Mouse (Mus musculus) embryonic fibroblast, embryonic 13.5 days (primary cell): Measurements from ENCODE around the gene Kif27. TPM values are rescaled to one million over a fixed set of nuclear protein-coding genes. Genes with fewer than 3 reads are reported as not detected.
A peak's percentile ranks its signal among the peaks of the same experiment; 100 is the strongest.

Source experiments
- H3K27ac ChIP-seq: 2 replicates; pipeline ENCODE4 v1.5.1; 2012; ENCODE audit warnings: low read length, control low read depth, inconsistent platforms; ENCODE audit not compliant: insufficient read depth
- H3K4me1 ChIP-seq: 2 replicates; pipeline ENCODE4 v1.6.1; 2011; ENCODE audit warnings: low read length; ENCODE audit not compliant: control insufficient read depth, insufficient read depth
- H3K4me3 ChIP-seq: 2 replicates; pipeline ENCODE4 v1.5.1; 2011; ENCODE audit warnings: mild to moderate bottlenecking, control low read depth, low read length; ENCODE audit not compliant: insufficient read depth
- CTCF ChIP-seq: IDR thresholded peaks from 2 replicates; pipeline ENCODE4 v1.5.1; 2011; ENCODE audit warnings: mild to moderate bottlenecking, control low read depth, low read length, moderate library complexity, borderline replicate concordance; ENCODE audit not compliant: insufficient read depth
- POLR2A ChIP-seq: IDR thresholded peaks from 2 replicates; pipeline ENCODE4 v1.6.1; 2011; ENCODE audit warnings: low read depth, mild to moderate bottlenecking, control low read depth, low read length, moderate library complexity
- polyA plus RNA-seq: library from polyadenylated mRNA; stranded (reverse); fragments of >200 nt; gene quantifications from 2 replicates; pipeline ENCODE4 v1.2.4, GENCODE M21; 2011; ENCODE audit warnings: low read depth; ENCODE audit not compliant: missing spikeins, insufficient read length

Kif27 gene
- polyA plus RNA-seq, 1 experiment = 0.44 TPM

DNA sequence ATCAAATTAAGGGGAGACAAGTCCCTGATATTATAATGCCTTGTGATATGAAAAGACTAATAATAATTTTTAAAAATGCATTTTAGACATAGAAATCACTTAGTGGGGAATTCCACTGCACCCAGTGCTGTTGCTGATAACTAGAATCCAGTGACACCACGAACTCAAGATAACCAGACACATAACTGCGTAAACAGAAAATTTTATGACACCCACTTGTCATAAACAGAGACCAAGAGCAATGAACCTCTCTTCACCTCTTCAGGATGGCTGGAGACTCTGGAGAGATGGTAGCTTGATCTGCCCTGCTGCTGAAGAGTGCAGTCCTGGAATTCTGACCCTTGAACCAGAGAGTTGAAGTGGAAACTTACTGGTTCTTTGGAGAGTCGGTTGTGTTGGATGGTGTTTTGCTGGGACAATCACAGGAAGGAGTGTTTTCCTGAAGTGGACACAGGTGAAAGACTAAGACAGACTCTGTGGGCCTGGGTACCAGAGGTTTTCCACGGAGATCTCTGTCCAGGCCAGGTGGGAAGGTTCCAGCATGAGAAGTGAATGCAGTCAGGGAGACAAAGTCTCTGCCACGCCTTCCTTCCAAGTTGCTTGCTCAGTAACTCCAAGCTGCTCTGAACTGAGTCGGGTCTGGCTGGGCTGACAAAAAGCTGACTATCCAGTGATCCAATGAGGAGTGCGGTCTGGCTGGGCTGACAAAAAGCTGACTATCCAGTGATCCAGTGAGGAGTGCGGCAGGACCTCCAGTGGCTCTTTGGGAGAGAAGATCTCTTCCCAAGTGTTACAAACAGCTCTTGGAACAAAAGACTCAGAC, 5.6 kb upstream of the Kif27 start:
- H3K27ac ChIP-seq = no peak overlapping the region
- H3K4me3 ChIP-seq = no peak overlapping the region
- no peaks in the 10 kb centered on the region for H3K4me1 ChIP-seq
- TF ChIP-seq POLR2A = no peak

DNA sequence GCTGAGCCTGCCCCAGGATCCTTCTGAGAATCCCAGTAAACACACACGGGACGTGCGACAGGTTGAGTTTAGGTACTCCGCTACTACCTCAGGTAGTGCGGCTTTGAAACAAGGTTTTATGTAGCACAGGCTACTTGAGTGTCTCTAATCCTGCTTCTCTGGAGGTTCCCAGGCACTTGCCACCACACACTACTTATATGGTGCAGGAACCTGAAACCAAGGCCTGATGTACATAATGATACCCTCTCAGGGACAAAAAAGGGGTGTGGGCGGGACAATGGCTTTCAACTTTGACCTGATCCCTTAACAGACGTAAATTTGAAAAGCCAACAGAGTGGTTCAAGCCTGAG, 357 bp upstream of the Kif27 start:
- H3K4me3 ChIP-seq = peak overlapping the region; percentile 20; the same call in 1 of the 2 replicates
- H3K4me1 ChIP-seq = no peaks in the 10 kb centered on the region
- TF ChIP-seq CTCF (no peak), POLR2A (peak; percentile 56)
- H3K27ac ChIP-seq = no peak overlapping the region

DNA sequence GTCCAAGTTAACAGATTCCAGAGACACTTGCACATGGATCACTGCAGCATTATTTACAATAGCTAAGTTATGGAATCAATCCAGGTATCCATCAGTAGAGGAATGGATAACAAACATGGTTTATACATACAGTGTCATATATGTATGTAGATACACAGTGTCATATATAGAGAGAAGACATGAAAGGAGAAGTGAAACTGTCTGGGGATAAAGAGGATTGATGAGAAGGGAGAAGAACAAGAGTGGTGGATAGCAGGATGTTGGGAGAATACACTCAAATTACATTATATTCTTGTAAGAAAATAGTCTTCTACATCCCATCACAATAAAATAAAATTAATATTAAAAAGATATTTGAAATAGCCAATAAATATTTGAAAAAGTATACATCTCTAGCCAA, 5.9 kb downstream of the Kif27 start:
- Histone ChIP-seq H3K4me3 (no peak overlapping the region), H3K27ac (no peak overlapping the region), H3K4me1 (no peaks in the 10 kb centered on the region)
- TF ChIP-seq CTCF (no peak), POLR2A (no peak)

DNA sequence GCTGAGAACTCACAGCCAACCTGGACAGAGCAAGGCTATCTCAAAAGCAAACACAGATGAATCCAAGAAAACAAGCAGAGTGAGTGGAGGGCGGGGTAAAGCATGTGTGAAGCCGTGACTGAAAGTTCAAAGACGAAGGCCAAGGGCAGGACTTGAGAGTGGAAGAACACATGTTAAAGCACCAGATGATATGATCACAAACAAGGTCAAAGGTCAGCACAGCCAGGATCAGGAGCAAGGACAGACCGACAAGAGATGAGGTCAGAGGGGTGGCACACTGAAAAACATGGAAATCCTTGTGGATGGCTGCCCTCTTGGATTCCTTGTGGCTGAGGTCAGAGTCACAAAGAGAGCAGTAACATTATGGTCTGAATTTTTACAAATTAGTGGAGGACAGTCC, 8.3 kb downstream of the Kif27 start:
- H3K27ac ChIP-seq = no peak overlapping the region
- no peaks in the 10 kb centered on the region for H3K4me1 ChIP-seq
- H3K4me3 ChIP-seq = no peak overlapping the region
- TF ChIP-seq POLR2A (no peak), CTCF (no peak)

DNA sequence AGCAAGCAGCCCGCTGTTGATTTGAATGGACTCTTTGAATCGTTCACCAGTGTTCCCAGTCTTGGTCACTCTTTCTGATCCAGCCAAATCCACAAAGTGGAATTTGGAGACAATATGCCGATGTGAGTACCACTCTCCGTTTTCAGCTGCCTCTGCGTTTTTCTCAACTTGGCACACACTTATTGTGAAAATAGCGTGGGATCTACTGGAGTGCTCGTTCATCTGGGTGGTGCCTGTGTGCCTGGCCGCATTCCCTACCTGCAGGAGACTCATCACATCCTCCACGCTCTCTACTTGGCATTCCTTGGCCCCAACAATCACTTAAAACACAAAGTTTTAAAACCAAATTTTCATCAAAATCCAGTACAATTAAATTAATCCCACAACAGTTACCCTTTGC, 14.4 kb downstream of the Kif27 start:
- TF ChIP-seq POLR2A = no peak
- no peak for TF ChIP-seq CTCF
- Histone ChIP-seq H3K4me1 (no peaks in the 10 kb centered on the region), H3K4me3 (no peak overlapping the region), H3K27ac (no peak overlapping the region)

DNA sequence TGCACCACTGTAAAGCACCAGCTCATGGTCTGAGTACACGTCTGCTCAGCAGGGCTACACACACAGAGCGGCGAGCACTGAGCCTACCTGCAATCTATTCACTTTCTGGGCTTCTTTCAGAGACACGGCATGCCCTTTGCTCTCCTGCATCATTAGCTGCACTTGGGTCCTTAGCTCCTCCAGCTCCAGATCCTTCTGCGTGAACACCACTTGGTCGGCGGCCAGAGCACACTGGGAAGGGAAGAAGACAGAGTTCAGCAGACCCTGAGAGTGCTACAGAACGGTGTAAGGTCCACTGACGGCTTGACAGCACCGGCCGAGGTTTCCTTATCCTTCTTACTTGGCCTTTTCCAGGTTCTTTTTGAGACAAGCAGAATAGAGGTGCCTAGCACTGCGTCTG, 21.5 kb downstream of the Kif27 start:
- no peak for TF ChIP-seq CTCF

DNA sequence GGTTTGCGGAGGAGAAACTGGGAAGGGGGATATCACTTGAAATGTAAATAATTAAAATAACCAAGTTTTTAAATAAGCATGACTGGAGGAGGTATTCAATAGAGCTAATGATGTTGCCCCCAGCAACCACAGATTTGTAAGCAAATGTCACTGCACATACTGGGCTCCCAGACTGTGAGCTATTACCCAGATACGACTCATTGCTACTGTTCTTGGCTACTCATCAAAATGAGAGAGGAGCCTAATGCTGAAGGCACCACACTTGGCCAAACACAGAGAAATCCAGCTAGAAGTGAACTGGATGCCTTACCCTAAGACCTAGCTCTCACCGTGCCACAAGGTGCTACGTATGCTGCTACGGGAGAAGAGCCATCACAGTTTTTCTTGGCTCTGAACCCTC, 24.8 kb downstream of the Kif27 start:
- H3K27ac ChIP-seq = no peak overlapping the region
- no peak overlapping the region for H3K4me3 ChIP-seq
- TF ChIP-seq POLR2A = no peak
- no peak for TF ChIP-seq CTCF
- no peaks in the 10 kb centered on the region for H3K4me1 ChIP-seq

More for the DNA sequence above, 21.5 kb downstream of the Kif27 start:
- H3K27ac ChIP-seq = no peak overlapping the region
- no peak overlapping the region for H3K4me3 ChIP-seq
- H3K4me1 ChIP-seq = no peaks in the 10 kb centered on the region

DNA sequence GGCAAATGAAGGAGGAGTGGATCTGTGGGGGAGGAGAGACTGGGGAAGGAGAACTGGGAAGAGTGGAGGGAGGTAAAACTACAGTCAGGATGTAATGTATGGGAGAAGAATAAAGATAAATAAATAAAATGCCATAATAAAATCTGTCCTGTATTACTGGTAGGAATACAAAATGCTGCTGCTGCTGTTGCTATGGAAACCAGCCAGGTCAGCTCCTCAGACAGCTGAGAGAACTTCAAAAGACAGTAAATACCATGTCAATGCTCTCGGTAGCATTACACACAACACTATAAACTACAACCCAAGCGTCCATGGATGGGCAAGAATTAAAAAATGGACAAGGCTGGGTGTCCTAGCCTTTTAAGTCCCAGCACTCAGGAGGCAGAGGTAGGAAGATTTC, 41.2 kb downstream of the Kif27 start:
- TF ChIP-seq POLR2A (no peak), CTCF (no peak)
- H3K27ac ChIP-seq = no peak overlapping the region
- no peak overlapping the region for H3K4me3 ChIP-seq
- no peaks in the 10 kb centered on the region for H3K4me1 ChIP-seq

DNA sequence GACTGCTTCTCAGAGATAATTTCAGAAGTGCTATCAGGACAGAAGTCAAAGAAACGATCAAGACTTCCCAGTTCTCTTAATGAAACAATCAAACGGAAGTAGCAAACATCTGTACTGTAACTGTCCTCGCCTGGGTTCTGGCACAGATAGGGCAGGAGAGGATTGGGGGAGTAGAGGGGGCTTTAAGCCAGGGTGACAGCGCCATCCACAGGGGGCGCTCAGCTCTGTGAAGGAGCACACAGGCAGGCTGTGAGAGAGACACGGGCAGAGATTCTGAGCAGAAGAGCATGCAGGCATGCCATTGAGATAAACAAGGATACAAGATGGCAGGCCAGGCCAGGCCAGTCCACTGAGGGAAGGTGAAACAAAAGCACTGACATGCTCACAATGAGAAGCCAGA, 43.9 kb downstream of the Kif27 start:
- H3K4me1 ChIP-seq = no peaks in the 10 kb centered on the region
- TF ChIP-seq POLR2A (no peak), CTCF (no peak)
- H3K4me3 ChIP-seq = no peak overlapping the region
- no peak overlapping the region for H3K27ac ChIP-seq

DNA sequence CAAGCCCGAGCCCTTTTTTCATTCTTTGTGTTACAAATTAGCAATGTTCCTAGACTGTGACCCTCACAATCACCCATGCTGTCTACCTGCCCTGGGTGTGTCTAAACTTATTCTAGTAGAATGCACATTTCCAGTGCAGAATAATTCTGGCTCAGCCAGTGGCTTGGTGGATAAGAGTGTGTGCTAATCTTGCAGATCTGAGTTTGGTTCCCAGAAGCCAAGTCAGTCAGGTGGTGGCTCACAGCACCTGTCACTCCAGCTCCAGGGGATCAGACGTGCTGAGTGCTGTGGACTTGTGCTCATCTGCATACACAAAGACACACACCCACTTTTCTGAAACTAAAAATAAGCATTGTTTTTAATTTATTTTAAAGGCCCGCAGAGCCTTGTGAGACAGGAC, 45.2 kb downstream of the Kif27 start:
- Histone ChIP-seq H3K27ac (no peak overlapping the region), H3K4me3 (no peak overlapping the region), H3K4me1 (no peaks in the 10 kb centered on the region)
- no peak for TF ChIP-seq CTCF

DNA sequence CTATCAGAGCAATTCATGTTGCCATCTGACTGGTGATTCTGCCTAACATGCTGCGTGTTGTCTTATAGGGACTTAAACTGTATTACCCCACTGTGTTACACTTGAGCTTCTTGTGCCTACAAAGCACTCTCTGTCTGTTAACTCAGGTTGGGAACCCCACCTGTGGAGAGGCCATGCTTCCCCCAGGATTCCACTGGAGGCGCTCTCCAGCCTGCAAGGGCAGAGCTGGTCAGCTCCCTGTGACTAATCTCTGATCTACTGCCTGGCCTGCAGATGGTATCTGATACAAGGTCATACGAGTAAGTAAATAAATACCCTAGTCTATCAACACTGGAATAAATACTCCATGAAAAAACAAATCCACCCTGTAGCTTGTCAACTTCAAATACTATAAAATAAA, 47.6 kb downstream of the Kif27 start:
- no peak overlapping the region for H3K4me3 ChIP-seq
- H3K27ac ChIP-seq = no peak overlapping the region
- H3K4me1 ChIP-seq = no peaks in the 10 kb centered on the region
- TF ChIP-seq POLR2A (no peak), CTCF (no peak)
